Comparison of ENCODE assay signal across 7 mouse cellular contexts in the genomic region with DNA sequence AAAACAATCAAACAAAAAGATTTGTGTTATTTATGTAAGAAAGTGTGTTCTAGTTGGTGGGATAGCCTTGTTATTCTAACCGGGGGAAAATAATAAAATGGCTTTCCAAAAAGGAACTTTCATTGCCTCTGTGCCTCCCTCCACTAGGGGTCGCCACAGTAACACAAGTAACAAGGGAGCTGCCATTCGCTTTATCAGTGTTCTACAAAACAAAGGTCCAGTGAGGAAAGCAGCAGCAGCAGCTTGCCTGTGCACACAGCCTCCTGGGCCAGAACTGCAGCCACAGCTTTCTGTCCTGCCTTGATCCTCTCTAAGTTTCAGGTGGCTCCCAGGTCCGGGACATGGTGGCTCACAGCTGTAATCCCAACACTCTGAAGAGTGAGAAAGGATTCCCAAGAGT. TPM values are rescaled to one million over a fixed set of nuclear protein-coding genes. Genes with fewer than 3 reads are reported as not detected.
DNase-seq lines count a peak whose midpoint lies in the region; ATAC-seq lines count a peak whose summit lies in the region.

No protein-coding gene starts in this region.

- ATAC-seq in megakaryocyte progenitor cell, adult 5-6 weeks (replicated peaks; ENCODE audit: poor library complexity), result peak; percentile 92

- DNase-seq in ZHBTc4 (ENCODE audit: low read depth, low spot score), result peak; percentile 94
- DNase-seq in cerebellum, adult 8-10 months, result peak; percentile 83
- peak; percentile 63 to 67 for DNase-seq in frontal cortex, postnatal 14 days (ENCODE audit: low spot score in 2 of 2)
- DNase-seq in hindlimb bud, embryonic 11.5 days (ENCODE audit: extremely low spot score, low read depth, low spot score), result peak; percentile 83
- peak; percentile 84 to 87 for DNase-seq in left cerebral cortex, adult 18-20 months (ENCODE audit: low spot score in 2 of 2)
- DNase-seq in right cerebral cortex, postnatal 36 days (ENCODE audit: low spot score in 2 of 2), result peak; percentile 56 to 69

RNA-seq across cellular contexts. Expression of a gene that starts 2.8 kb away (rescaled TPM):
- total RNA-seq in left cerebral cortex, adult 18-20 months (2021), result 1 to 10 TPM in 1 of 2 experiments, under 1 TPM in 1; 0.82 to 1.2 TPM
- not detected in 2 replicates for total RNA-seq in megakaryocyte progenitor cell, adult 5-6 weeks (2015)
- total RNA-seq in megakaryocyte progenitor cell, adult 5-6 weeks (2017), result not detected in 2 replicates

RNA-seq across cellular contexts. Expression of a gene that starts 10.0 kb away (rescaled TPM):
- 10 to 100 TPM; 90.6 to 96.5 TPM for total RNA-seq in left cerebral cortex, adult 18-20 months (2021)
- 5.2 and 6.3 TPM in 2 replicates for total RNA-seq in megakaryocyte progenitor cell, adult 5-6 weeks (2015)
- total RNA-seq in megakaryocyte progenitor cell, adult 5-6 weeks (2017), result 5.7 and 5.9 TPM in 2 replicates

RNA-seq across cellular contexts. Expression of a gene that starts 22.7 kb away (rescaled TPM):
- 1 to 10 TPM in 1 of 2 experiments, under 1 TPM in 1; 0.84 to 1.3 TPM for total RNA-seq in left cerebral cortex, adult 18-20 months (2021)
- 2.2 and 6.3 TPM in 2 replicates for total RNA-seq in megakaryocyte progenitor cell, adult 5-6 weeks (2015)
- 8.2 and 8.7 TPM in 2 replicates for total RNA-seq in megakaryocyte progenitor cell, adult 5-6 weeks (2017)

RNA-seq across cellular contexts. Expression of a gene that starts 49.9 kb away (rescaled TPM):
- 100 to 1,000 TPM; 128 to 146 TPM for total RNA-seq in left cerebral cortex, adult 18-20 months (2021)
- 0.32 and 0.44 TPM in 2 replicates for total RNA-seq in megakaryocyte progenitor cell, adult 5-6 weeks (2015)
- total RNA-seq in megakaryocyte progenitor cell, adult 5-6 weeks (2017), result 0.61 and 0.71 TPM in 2 replicates

RNA-seq across cellular contexts. Expression of a gene that starts 51.8 kb away (rescaled TPM):
- not detected for total RNA-seq in left cerebral cortex, adult 18-20 months (2021)
- not detected in 2 replicates for total RNA-seq in megakaryocyte progenitor cell, adult 5-6 weeks (2015)
- total RNA-seq in megakaryocyte progenitor cell, adult 5-6 weeks (2017), result not detected in 2 replicates

Comparison
In these comparisons a context has a peak if more than half of its experiments do, and no peak if none do; other contexts are left out.
1. Peak in every context shown above with its lines: DNase-seq and ATAC-seq.
2. RNA of a gene that starts 10.0 kb away (total RNA-seq): 90.6 to 96.5 TPM in left cerebral cortex, adult 18-20 months; 5.2 to 6.3 TPM in megakaryocyte progenitor cell, adult 5-6 weeks; every median in the first group is over 10 times any median in the second.